Mouse (Mus musculus): ENCODE results near the gene Jade1.

The Jade1 gene

GRCm38 (mm10) chr3:41594097-41594879, 38.8 kb downstream of the Jade1 start:
- DNase-seq (ENCODE audit: extremely low read depth, insufficient read length, low spot score) = no peak

DNA sequence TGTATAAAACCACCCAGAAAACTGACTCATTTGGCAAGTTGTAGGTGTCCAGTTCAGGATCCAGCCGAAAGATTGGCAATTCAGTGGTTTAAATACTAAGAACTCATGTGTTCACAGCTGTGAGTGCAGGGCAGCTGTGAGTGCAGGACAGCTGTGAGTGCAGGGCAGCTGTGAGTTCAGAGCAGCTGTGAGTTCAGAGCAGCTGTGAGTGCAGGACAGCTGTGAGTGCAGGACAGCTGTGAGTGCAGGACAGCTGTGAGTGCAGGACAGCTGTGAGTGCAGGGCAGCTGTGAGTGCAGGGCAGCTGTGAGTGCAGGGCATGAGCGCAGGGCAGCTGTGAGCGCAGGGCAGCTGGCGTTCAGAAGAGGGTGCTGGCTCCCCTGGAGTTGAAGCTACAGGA, 39.5 kb downstream of the Jade1 start:
- no peak for DNase-seq (ENCODE audit: extremely low read depth, insufficient read length, low spot score)

DNA sequence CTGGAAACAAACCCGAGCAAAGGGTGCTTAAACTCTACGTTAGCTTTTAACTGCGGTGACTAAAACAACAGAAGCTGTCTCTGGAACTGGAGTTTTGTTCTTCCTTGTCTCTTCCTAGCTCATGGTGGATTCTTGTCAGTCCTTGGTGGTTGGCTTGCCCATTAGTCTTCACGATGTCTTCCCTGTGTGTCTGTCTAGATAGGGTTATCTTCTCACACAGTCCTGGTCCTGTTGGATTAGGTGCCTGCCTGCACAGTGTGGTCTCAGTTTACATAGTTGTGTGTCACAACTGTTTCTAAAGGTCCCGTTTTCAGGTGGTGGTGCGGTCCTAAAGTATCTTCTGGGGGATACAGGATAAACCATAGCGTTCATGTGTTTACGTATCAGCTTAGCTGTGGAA, 41.5 kb downstream of the Jade1 start:
- DNase-seq (ENCODE audit: extremely low read depth, insufficient read length, low spot score) = no peak

GRCm38 (mm10) chr3:41598412-41598811, 42.9 kb downstream of the Jade1 start:
- DNase-seq (ENCODE audit: extremely low read depth, insufficient read length, low spot score) = no peak

GRCm38 (mm10) chr3:41599226-41599625, 43.7 kb downstream of the Jade1 start:
- no peak for DNase-seq (ENCODE audit: extremely low read depth, insufficient read length, low spot score)

DNA sequence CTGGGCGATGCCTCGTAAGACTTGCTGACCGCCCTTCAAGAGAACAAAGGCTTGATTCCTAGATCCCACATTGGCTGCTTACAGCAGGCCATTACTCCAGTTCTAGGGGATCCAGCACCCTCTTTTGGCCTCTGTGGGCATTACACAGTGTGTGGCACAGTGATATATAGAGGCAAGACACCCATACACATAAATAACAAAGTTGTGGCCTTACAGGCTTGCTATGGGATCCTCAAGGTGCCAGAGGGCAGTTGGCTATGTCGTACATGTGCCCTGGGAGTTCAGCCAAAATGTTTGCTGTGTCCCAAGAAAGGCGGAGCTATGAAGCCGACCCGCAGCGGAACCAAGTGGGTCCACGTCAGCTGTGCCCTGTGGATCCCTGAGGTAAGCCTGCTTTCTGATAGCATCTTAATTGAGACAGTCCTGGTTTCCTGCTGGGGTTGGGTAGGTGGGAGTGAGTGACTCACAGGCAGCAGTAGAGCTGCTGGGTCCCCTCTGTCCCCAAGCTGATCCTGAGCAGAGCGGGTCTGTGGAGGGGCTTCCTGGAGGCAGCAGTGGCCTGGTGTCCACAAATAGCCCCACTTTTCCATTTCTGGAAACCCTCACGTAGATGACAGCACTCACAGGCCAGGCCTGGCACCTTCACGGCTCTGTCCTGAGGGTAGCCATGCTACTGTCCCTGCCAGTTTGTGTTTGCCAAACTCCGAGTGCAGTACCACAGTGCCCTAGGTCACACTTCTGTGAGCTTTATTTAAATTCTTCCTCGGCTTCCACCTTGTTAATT, 44.5 kb downstream of the Jade1 start:
- no peak for DNase-seq (ENCODE audit: extremely low read depth, insufficient read length, low spot score)

GRCm38 (mm10) chr3:41601226-41602020, 45.9 kb downstream of the Jade1 start:
- DNase-seq (ENCODE audit: extremely low read depth, insufficient read length, low spot score) = no peak

DNA sequence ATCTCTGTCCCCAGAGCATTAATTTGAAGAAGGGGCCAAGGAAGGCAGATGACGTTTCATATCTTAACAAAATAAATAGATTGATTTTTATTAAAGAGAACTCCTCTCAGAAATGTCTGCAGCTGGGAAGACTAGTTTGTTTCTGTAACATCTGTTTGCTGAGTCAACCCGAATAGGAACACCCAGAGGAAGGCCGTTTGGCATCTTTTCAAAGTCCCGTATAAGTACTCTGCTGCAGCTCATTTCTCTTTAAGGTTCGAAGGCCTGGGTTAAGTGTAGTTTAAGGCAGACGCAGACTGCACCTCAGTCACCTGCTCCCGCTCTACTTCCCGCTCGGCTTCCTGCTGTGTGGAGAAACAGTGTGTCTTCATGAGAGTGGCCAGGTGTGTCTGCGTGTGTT, 47.4 kb downstream of the Jade1 start:
- no peak for DNase-seq (ENCODE audit: extremely low read depth, insufficient read length, low spot score)

- DNase-seq (ENCODE audit: extremely low read depth, insufficient read length, low spot score) = no peak
Observed at GRCm38 (mm10) chr3:41603470-41604019, 48.0 kb downstream of the Jade1 start.

GRCm38 (mm10) chr3:41604629-41605321, 49.2 kb downstream of the Jade1 start:
- DNase-seq (ENCODE audit: extremely low read depth, insufficient read length, low spot score) = no peak

DNA sequence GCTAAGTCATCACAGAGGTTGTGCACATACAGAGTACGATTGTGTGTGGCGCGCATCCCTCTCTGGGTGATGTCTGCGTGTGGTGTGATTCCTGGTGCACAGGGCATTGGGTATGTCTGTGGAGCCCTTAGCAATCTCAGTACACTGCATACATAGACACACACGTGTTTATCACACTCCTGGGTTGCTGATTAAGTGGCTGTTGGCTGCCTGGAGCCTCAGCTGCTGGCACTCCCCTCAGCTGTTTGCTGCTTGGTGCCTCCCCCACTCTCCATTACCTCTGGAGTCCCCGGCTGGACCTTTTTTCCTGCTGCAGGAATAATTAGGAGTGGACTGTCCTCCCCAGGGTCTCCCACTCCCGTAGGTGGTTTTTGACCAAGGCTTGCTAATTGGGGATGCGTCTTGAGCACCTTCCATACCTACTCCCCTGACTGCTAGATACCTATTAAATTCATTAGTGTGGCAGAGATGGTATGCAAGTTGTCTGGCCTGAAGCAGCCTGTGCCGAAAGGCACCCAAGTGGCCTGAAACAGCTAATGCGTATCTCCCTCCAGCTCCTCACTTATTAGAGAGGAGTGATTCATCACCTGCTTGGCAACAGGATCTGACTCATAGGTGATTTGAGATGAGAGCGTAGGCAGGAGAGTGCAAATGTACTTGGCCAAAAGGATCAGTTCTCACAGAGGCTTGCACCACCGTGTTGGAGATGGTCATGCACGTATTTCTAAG, 50.2 kb downstream of the Jade1 start:
- DNase-seq (ENCODE audit: extremely low read depth, insufficient read length, low spot score) = no peak

- no peak for DNase-seq (ENCODE audit: extremely low read depth, insufficient read length, low spot score)
Observed at GRCm38 (mm10) chr3:41606330-41606664, 50.8 kb downstream of the Jade1 start.

DNA sequence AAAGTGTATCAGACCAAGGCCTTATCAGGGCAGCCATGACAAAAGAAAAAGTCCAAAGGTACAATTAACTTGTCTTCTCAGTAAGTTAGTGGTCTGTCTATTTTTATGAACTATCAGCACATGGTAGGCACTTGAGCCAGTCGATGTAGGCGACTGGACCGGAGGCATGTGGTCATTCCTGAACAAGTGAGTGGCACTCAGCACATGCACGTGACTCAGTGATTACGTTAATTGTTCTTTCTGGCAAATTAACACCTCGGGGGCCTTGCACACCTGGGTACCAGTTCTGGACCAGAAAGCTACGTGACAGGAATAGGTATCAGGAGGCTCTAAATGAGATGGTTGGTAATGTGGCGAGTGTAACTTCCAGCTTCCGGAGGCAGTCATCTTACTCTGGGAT, 51.5 kb downstream of the Jade1 start:
- DNase-seq (ENCODE audit: extremely low read depth, insufficient read length, low spot score) = no peak

GRCm38 (mm10) chr3:41607467-41607866, 51.9 kb downstream of the Jade1 start:
- no peak for DNase-seq (ENCODE audit: extremely low read depth, insufficient read length, low spot score)

DNA sequence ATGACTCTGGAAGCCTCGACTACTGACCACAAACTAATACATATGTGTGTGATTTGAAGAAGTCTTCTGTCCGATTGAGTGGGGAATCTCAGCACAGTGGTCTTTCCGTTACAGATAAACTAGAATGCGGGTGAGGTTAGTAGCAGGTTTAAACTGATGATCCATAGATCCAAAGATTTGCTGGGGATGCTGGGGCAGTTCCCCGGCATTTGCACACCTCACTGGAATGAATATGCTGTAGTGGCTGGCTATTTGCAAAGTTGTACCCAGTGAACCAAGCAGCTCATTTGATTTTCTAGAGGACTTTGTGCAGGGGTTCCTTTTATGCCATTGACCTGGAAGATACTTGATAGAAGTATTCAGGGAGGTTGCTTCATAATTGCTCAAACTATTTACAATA, 53.5 kb downstream of the Jade1 start:
- no peak for DNase-seq (ENCODE audit: extremely low read depth, insufficient read length, low spot score)

- no peak for DNase-seq (ENCODE audit: extremely low read depth, insufficient read length, low spot score)
Observed at GRCm38 (mm10) chr3:41612211-41612610, 56.7 kb downstream of the Jade1 start.

- no peak for DNase-seq (ENCODE audit: extremely low read depth, insufficient read length, low spot score)
Observed at GRCm38 (mm10) chr3:41613706-41614105, 58.2 kb downstream of the Jade1 start.

- no peak for DNase-seq (ENCODE audit: extremely low read depth, insufficient read length, low spot score)
Observed at GRCm38 (mm10) chr3:41614230-41614985, 58.9 kb downstream of the Jade1 start.

- DNase-seq (ENCODE audit: extremely low read depth, insufficient read length, low spot score) = no peak
Observed at GRCm38 (mm10) chr3:41618036-41618435, 62.5 kb downstream of the Jade1 start.
